Mouse (Mus musculus): Measurements from ENCODE around the gene Pja2. TPM values are rescaled to one million over a fixed set of nuclear protein-coding genes. Genes with fewer than 3 reads are reported as not detected.
"Not testable (repeated sequence)": the region's sequence is repeated elsewhere in the genome, so short reads cannot be mapped to it uniquely, and the experiment has no call there.

Gene Pja2
- polyA plus RNA-seq, 1 experiment from 2014 or later: 218 TPM

GRCm38 (mm10) chr17:64292740-64293139 lies 39.0 kb downstream of the Pja2 start:
- H3K27me3 ChIP-seq (replicated peaks; ENCODE audit: control insufficient read depth, insufficient read depth, low read length): no peaks in the 10 kb centered on the region
- H3K4me3 ChIP-seq (ENCODE audit: low read length): no peak overlapping the region
- H3K9me3 ChIP-seq (ENCODE audit: control insufficient read depth, low read length): no peaks in the 10 kb centered on the region
- ATAC-seq: no peak
- no peak overlapping the region for H3K27ac ChIP-seq (ENCODE audit: low read depth, low read length)
- no peak overlapping the region for H3K4me2 ChIP-seq (ENCODE audit: low read length)
- 84% methylated on average over 8 of the region's 8 CpGs for WGBS
- H3K36me3 ChIP-seq (ENCODE audit: control insufficient read depth, insufficient read depth, low read length): peaks cover 6% of the 10 kb centered on the region
- H3K4me1 ChIP-seq (ENCODE audit: control insufficient read depth, insufficient read depth, low read depth, low read length): no peaks in the 10 kb centered on the region
- H3K9ac ChIP-seq (ENCODE audit: low read depth, low read length): no peak overlapping the region

- no peak for ATAC-seq
- Histone ChIP-seq H3K4me2 (ENCODE audit: low read length) (no peak overlapping the region), H3K9me3 (ENCODE audit: control insufficient read depth, low read length) (no peaks in the 10 kb centered on the region), H3K27ac (ENCODE audit: low read depth, low read length) (no peak overlapping the region), H3K27me3 (replicated peaks; ENCODE audit: control insufficient read depth, insufficient read depth, low read length) (no peaks in the 10 kb centered on the region), H3K4me3 (ENCODE audit: low read length) (no peak overlapping the region), H3K4me1 (ENCODE audit: control insufficient read depth, insufficient read depth, low read depth, low read length) (no peaks in the 10 kb centered on the region), H3K36me3 (ENCODE audit: control insufficient read depth, insufficient read depth, low read length) (peaks cover 13% of the 10 kb centered on the region), H3K9ac (ENCODE audit: low read depth, low read length) (no peak overlapping the region)
- WGBS: 46% methylated on average over 4 of the region's 4 CpGs
Measured at GRCm38 (mm10) chr17:64289684-64290083, 42.0 kb downstream of the Pja2 start.

GRCm38 (mm10) chr17:64288000-64288399 lies 43.7 kb downstream of the Pja2 start:
- Histone ChIP-seq H3K4me3 (ENCODE audit: low read length) (no peak overlapping the region), H3K36me3 (ENCODE audit: control insufficient read depth, insufficient read depth, low read length) (peaks cover 20% of the 10 kb centered on the region), H3K9ac (ENCODE audit: low read depth, low read length) (no peak overlapping the region), H3K27me3 (replicated peaks; ENCODE audit: control insufficient read depth, insufficient read depth, low read length) (no peaks in the 10 kb centered on the region), H3K4me2 (ENCODE audit: low read length) (no peak overlapping the region), H3K9me3 (ENCODE audit: control insufficient read depth, low read length) (no peaks in the 10 kb centered on the region), H3K4me1 (ENCODE audit: control insufficient read depth, insufficient read depth, low read depth, low read length) (no peaks in the 10 kb centered on the region), H3K27ac (ENCODE audit: low read depth, low read length) (no peak overlapping the region)
- WGBS: 82% methylated on average over 7 of the region's 7 CpGs
- no peak for ATAC-seq

GRCm38 (mm10) chr17:64286836-64287235 lies 44.9 kb downstream of the Pja2 start:
- no peak for ATAC-seq
- Histone ChIP-seq H3K4me3 (ENCODE audit: low read length) (no peak overlapping the region), H3K4me1 (ENCODE audit: control insufficient read depth, insufficient read depth, low read depth, low read length) (no peaks in the 10 kb centered on the region), H3K9me3 (ENCODE audit: control insufficient read depth, low read length) (no peaks in the 10 kb centered on the region), H3K27me3 (replicated peaks; ENCODE audit: control insufficient read depth, insufficient read depth, low read length) (no peaks in the 10 kb centered on the region), H3K27ac (ENCODE audit: low read depth, low read length) (no peak overlapping the region), H3K36me3 (ENCODE audit: control insufficient read depth, insufficient read depth, low read length) (peaks cover 20% of the 10 kb centered on the region), H3K9ac (ENCODE audit: low read depth, low read length) (no peak overlapping the region), H3K4me2 (ENCODE audit: low read length) (no peak overlapping the region)
- 76% methylated on average over 3 of the region's 3 CpGs for WGBS

- H3K27ac ChIP-seq (ENCODE audit: low read depth, low read length); H3K4me3 ChIP-seq (ENCODE audit: low read length); H3K9ac ChIP-seq (ENCODE audit: low read depth, low read length); H3K4me1 ChIP-seq (ENCODE audit: control insufficient read depth, insufficient read depth, low read depth, low read length); H3K9me3 ChIP-seq (ENCODE audit: control insufficient read depth, low read length); H3K4me2 ChIP-seq (ENCODE audit: low read length); ATAC-seq; H3K27me3 ChIP-seq (replicated peaks; ENCODE audit: control insufficient read depth, insufficient read depth, low read length): not testable (repeated sequence)
- peaks cover 23% of the 10 kb centered on the region for H3K36me3 ChIP-seq (ENCODE audit: control insufficient read depth, insufficient read depth, low read length)
- WGBS: 73% methylated on average over 3 of the region's 3 CpGs
Measured at GRCm38 (mm10) chr17:64281368-64281767, 50.3 kb downstream of the Pja2 start.

- Histone ChIP-seq H3K4me2 (ENCODE audit: low read length) (no peak overlapping the region), H3K4me3 (ENCODE audit: low read length) (no peak overlapping the region), H3K4me1 (ENCODE audit: control insufficient read depth, insufficient read depth, low read depth, low read length) (no peaks in the 10 kb centered on the region), H3K9ac (ENCODE audit: low read depth, low read length) (no peak overlapping the region), H3K27me3 (replicated peaks; ENCODE audit: control insufficient read depth, insufficient read depth, low read length) (no peaks in the 10 kb centered on the region), H3K36me3 (ENCODE audit: control insufficient read depth, insufficient read depth, low read length) (peaks cover 11% of the 10 kb centered on the region), H3K27ac (ENCODE audit: low read depth, low read length) (no peak overlapping the region), H3K9me3 (ENCODE audit: control insufficient read depth, low read length) (no peaks in the 10 kb centered on the region)
- WGBS: 80% methylated on average over 9 of the region's 9 CpGs
- ATAC-seq: no peak
Measured at GRCm38 (mm10) chr17:64277649-64278212, 54.0 kb downstream of the Pja2 start.

GRCm38 (mm10) chr17:64276666-64277065 lies 55.0 kb downstream of the Pja2 start:
- 91% methylated on average over 5 of the region's 5 CpGs for WGBS
- no peak for ATAC-seq
- Histone ChIP-seq H3K27me3 (replicated peaks; ENCODE audit: control insufficient read depth, insufficient read depth, low read length) (no peaks in the 10 kb centered on the region), H3K27ac (ENCODE audit: low read depth, low read length) (no peak overlapping the region), H3K36me3 (ENCODE audit: control insufficient read depth, insufficient read depth, low read length) (peaks cover 6% of the 10 kb centered on the region), H3K9me3 (ENCODE audit: control insufficient read depth, low read length) (no peaks in the 10 kb centered on the region), H3K4me3 (ENCODE audit: low read length) (no peak overlapping the region), H3K4me2 (ENCODE audit: low read length) (no peak overlapping the region), H3K4me1 (ENCODE audit: control insufficient read depth, insufficient read depth, low read depth, low read length) (no peaks in the 10 kb centered on the region), H3K9ac (ENCODE audit: low read depth, low read length) (no peak overlapping the region)

GRCm38 (mm10) chr17:64275188-64275587 lies 56.5 kb downstream of the Pja2 start:
- Histone ChIP-seq H3K36me3 (ENCODE audit: control insufficient read depth, insufficient read depth, low read length) (peaks cover 6% of the 10 kb centered on the region), H3K27ac (ENCODE audit: low read depth, low read length) (no peak overlapping the region), H3K27me3 (replicated peaks; ENCODE audit: control insufficient read depth, insufficient read depth, low read length) (no peaks in the 10 kb centered on the region), H3K9me3 (ENCODE audit: control insufficient read depth, low read length) (no peaks in the 10 kb centered on the region), H3K4me3 (ENCODE audit: low read length) (no peak overlapping the region), H3K9ac (ENCODE audit: low read depth, low read length) (no peak overlapping the region), H3K4me2 (ENCODE audit: low read length) (no peak overlapping the region), H3K4me1 (ENCODE audit: control insufficient read depth, insufficient read depth, low read depth, low read length) (no peaks in the 10 kb centered on the region)
- WGBS: 93% methylated on average over 4 of the region's 4 CpGs
- no peak for ATAC-seq

- Histone ChIP-seq H3K27me3 (replicated peaks; ENCODE audit: control insufficient read depth, insufficient read depth, low read length) (no peaks in the 10 kb centered on the region), H3K36me3 (ENCODE audit: control insufficient read depth, insufficient read depth, low read length) (peaks cover 6% of the 10 kb centered on the region), H3K27ac (ENCODE audit: low read depth, low read length) (no peak overlapping the region), H3K4me3 (ENCODE audit: low read length) (no peak overlapping the region), H3K9ac (ENCODE audit: low read depth, low read length) (no peak overlapping the region), H3K4me1 (ENCODE audit: control insufficient read depth, insufficient read depth, low read depth, low read length) (no peaks in the 10 kb centered on the region), H3K4me2 (ENCODE audit: low read length) (no peak overlapping the region), H3K9me3 (ENCODE audit: control insufficient read depth, low read length) (no peaks in the 10 kb centered on the region)
- no peak for ATAC-seq
- WGBS: 95% methylated on average over 10 of the region's 10 CpGs
Measured at GRCm38 (mm10) chr17:64274341-64275105, 57.2 kb downstream of the Pja2 start.

All from hindbrain, embryonic 16.5 days (tissue).